Mouse (Mus musculus) cerebellum, adult (tissue): ENCODE results near the gene Olfr1508.
"Not testable (repeated sequence)": the region's sequence is repeated elsewhere in the genome, so short reads cannot be mapped to it uniquely, and the experiment has no call there.

Source experiments
- ATAC-seq: cut with Nextera tagmentation; 2 replicates; pipeline ENCODE4 v1.9.2; 2017; ENCODE audit warnings: mild to moderate bottlenecking, moderate library complexity, mixed read lengths; ENCODE audit not compliant: insufficient number of reproducible peaks, low FRiP score, low TSS enrichment

Gene Olfr1508

GRCm38 (mm10) chr14:52467395-52467794 is at the start of gene Olfr1508:
Olfr1508 (minus strand) TSS chr14:52467495.
- no peak for ATAC-seq

- ATAC-seq, result no peak
Observed at GRCm38 (mm10) chr14:52495516-52495915, 28.2 kb upstream of the Olfr1508 start, which contains the start of gene Olfr1507. Olfr1507 (minus strand) TSS chr14:52495749.

- ATAC-seq, result no peak
Observed at GRCm38 (mm10) chr14:52465738-52466137, 1.6 kb downstream of the Olfr1508 start.

DNA sequence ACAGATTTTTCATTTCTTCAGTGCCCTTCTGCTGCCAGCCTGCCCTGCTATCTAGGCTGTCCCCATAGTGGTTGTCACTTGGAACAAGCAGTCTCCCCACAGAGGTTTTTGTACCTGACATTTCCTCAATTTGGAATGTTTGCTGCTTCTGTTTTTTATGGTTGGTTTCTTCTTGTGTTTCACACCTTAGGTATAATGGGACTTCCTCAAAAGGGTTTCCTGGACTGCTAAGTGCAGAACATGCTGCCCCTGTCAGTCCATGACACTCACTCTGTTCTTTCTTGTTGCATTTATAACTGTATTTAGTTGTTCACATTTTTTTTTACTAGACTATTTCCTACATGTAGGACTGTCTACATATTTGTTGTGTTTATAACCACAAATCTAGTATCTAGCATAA is 5.4 kb downstream of the Olfr1508 start:
- ATAC-seq, result no peak

GRCm38 (mm10) chr14:52451138-52451537 is 16.2 kb downstream of the Olfr1508 start:
- ATAC-seq, result no peak

- ATAC-seq, result no peak
Observed at GRCm38 (mm10) chr14:52442690-52443089, 24.6 kb downstream of the Olfr1508 start, which contains the start of gene Olfr1509. Olfr1509 (plus strand) TSS chr14:52442990.

DNA sequence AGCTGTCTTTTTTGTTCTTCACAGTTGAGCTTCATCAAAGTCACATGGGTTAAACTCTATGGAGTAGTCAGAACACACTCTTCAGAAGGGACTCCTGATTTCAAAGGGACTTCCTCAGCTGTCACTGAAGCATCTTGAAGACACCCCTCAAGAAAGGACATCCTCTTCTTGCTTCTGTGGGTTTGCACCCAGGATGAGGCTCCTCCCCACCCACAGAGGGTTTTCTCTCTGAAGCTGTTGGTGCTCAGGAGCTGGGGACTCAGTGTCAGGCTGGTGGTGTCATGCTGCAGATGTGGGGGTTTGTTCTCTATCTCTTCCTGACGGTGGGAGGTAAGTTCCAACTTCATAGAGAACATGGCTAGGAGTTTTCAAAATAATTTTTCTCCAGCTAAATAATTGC is 39.6 kb downstream of the Olfr1508 start:
- ATAC-seq, result no peak

- ATAC-seq, result no peak
Observed at GRCm38 (mm10) chr14:52414273-52414672, 53.0 kb downstream of the Olfr1508 start, which contains the start of gene Olfr1510. Olfr1510 (minus strand) TSS chr14:52414373.

DNA sequence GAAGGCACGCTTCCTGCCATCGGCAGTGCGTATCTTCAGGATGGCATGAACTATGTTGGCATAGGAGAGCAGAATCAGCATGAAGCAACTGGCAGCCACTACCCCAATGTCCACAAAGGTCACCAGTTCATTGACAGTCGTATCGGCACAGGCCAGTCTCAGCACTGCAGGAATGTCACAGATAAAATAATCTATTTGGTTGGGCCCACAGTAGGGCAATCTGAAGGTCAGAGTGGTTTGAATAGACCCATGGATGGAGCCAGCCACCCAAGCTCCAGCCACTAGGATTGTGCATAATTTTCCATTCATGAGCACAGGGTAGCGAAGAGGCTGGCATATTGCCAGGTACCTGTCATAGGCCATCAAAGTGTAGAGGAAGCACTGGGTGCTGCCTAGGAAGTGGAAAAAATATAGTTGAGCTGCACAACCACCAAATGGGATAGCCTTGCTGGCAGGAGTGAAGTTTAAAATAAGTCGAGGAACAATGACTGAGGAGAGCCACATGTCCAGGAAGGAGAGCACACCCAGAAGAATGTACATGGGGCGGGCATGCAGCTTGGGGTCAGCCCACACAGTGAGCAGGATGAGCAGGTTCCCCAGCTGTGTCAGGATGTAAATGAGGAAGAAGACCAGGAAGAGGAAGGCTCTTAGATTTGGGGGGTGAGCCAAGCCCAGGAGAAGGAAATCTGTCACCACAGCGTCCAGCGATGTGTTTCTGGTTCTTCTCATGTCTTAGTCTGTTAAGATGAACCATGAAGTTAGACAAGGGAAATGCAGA is 57.0 kb downstream of the Olfr1508 start:
- not testable (repeated sequence) for ATAC-seq
